Mouse (Mus musculus) intestine, embryonic 16.5 days (tissue): ENCODE results near the gene Aldh8a1. TPM values are rescaled to one million over a fixed set of nuclear protein-coding genes. Genes with fewer than 3 reads are reported as not detected.

Experiments
- ATAC-seq: fragments of 200-750 bp; cut with Nextera tagmentation; 2 replicates; pipeline ENCODE4 v1.8.0; 2017; ENCODE audit warnings: moderate TSS enrichment, moderate library complexity
- H3K27ac ChIP-seq: fragments of 300-500 bp; sonication (generic); 2 replicates; pipeline ENCODE4 v1.5.1; 2014; ENCODE audit warnings: mild to moderate bottlenecking, low read length
- H3K27me3 ChIP-seq: fragments of 300-500 bp; sonication (generic); replicated peaks from 2 replicates; pipeline ENCODE4 v1.6.1; 2014; ENCODE audit warnings: low read length, control low read depth, mixed read lengths; ENCODE audit not compliant: control insufficient read depth, insufficient read depth
- H3K36me3 ChIP-seq: fragments of 300-500 bp; sonication (generic); 2 replicates; pipeline ENCODE4 v1.6.1; 2014; ENCODE audit warnings: low read length, control low read depth; ENCODE audit not compliant: control insufficient read depth, insufficient read depth
- H3K4me1 ChIP-seq: fragments of 300-500 bp; sonication (generic); 2 replicates; pipeline ENCODE4 v1.6.1; 2014; ENCODE audit warnings: low read length, control low read depth, mixed read lengths; ENCODE audit not compliant: control insufficient read depth, insufficient read depth
- H3K4me2 ChIP-seq: fragments of 300-500 bp; sonication (generic); 2 replicates; pipeline ENCODE4 v1.6.1; 2014; ENCODE audit warnings: low read depth, low read length, control low read depth
- H3K4me3 ChIP-seq: fragments of 300-500 bp; sonication (generic); 2 replicates; pipeline ENCODE4 v1.5.1; 2014; ENCODE audit warnings: mild to moderate bottlenecking, low read length
- H3K9ac ChIP-seq: fragments of 300-500 bp; sonication (generic); 2 replicates; pipeline ENCODE4 v1.6.1; 2014; ENCODE audit warnings: low read depth, low read length
- H3K9me3 ChIP-seq: fragments of 300-500 bp; sonication (generic); 2 replicates; pipeline ENCODE4 v1.6.1; 2016; ENCODE audit warnings: low read length, control low read depth; ENCODE audit not compliant: control insufficient read depth
- WGBS: fragments of 180-500 bp; shearing (Covaris S2); extraction: QIAGEN DNeasy Blood & Tissue Kit; methylation state at CpG from one replicate; pipeline ENCODE4 v1.1.7; 2014; 5-methylcytosine and 5-hydroxymethylcytosine counted together
- polyA plus RNA-seq: library from polyadenylated mRNA; unstranded; fragments of >200 nt; fragmentation: Nextera tagmentation; extraction: Ambion mirVana; gene quantifications from 2 replicates; pipeline ENCODE4 v1.2.1, GENCODE M21; 2015

Aldh8a1 gene
- polyA plus RNA-seq, 1 experiment from 2014 or later = 1.1 TPM

DNA sequence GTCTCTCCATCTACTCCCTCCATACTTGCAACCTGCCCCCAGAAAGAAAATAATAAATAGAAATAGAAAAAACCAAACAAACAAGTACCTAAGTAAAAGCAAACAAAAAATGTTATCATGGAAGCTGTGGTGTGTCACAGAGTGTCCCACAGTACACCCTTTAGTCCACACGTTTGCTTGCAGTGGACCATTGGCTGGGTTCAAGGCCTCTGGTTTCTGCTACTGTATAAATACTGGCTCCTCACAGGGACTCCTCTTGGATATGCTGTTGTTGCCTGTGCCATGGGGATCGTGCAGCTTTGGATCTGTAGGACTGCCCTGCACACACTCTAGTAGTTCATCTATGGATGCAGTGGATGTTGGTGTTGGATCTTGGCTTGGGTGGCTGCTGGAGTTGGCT is 27.1 kb upstream of the Aldh8a1 start:
- Histone ChIP-seq H3K9me3 (no peaks in the 10 kb centered on the region), H3K4me2 (no peak overlapping the region), H3K27ac (no peak overlapping the region), H3K4me3 (no peak overlapping the region), H3K36me3 (peaks cover 9% of the 10 kb centered on the region), H3K4me1 (no peaks in the 10 kb centered on the region), H3K9ac (no peak overlapping the region), H3K27me3 (no peaks in the 10 kb centered on the region)
- no peak for ATAC-seq
- 91% methylated on average over 2 of the region's 2 CpGs for WGBS

DNA sequence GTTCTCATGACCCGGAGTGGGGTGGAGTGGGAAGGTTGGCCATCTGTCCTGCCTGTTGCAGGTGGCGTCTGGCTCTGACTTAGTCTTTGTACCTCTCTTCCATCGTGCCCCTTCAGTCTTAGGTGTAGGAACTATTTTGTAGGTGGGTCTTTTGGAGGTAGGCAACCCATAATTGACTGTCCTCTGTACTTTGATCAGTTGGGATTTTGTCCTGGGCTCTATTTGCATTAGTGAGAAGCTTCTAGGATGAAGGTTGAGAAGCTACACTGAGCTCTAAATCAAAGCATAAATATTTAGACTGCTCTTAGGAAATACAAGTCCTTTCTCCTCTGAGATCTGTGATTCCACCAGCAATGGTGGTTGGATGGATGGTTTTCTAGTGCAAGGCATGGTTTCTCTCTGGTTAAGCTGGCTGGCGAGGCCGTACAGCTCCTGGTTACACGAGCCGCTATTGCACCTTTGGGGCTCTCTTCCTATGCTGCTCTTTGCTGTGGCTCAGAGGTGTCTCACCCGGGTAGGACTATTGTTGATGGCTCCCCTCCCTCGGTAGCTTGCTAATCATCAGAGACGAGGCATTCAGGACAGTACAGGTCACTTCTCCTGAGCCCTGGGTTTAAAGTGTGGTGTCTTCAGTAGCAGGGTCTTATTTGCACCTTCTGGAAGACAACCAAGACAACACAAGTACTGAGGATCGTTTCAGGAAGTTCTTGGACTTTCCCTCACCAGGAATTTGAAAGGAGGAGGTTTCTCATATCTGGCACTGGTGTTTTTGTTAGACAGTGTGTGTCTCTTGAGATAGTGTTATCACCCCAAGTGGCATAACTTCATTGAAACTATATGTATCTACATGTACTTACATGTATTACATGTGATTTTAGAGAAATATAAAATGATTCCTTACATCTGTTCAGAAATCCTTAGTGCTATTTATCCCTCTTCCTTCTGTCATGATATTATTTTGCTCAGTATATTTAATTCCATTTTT is 26.3 kb upstream of the Aldh8a1 start:
- WGBS = 90% methylated on average over 11 of the region's 11 CpGs
- H3K36me3 ChIP-seq = peaks cover 9% of the 10 kb centered on the region; the same call in 1 of the 2 replicates

DNA sequence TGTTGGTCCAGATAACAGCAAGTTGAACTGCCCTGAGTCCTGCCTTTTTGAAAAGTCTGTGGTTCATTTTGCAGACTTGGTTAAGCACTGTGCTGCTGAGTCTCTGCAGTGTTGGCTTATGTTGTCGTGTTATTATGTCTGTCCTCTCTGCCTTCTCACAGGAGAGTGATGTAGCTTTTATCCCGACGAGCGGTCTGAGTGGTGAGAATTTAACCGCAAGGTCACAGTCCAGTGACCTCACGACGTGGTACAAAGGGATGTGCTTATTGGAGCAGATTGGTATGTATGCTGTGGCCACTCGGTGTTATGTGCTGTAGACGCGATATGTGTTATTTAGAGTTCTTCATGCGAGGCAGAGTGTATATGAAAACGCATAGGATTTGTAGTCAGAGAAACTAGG is 25.3 kb upstream of the Aldh8a1 start:
- Histone ChIP-seq H3K4me3 (no peak overlapping the region), H3K27ac (no peak overlapping the region), H3K27me3 (no peaks in the 10 kb centered on the region), H3K9ac (no peak overlapping the region), H3K4me1 (no peaks in the 10 kb centered on the region), H3K4me2 (no peak overlapping the region), H3K9me3 (no peaks in the 10 kb centered on the region), H3K36me3 (peaks cover 13% of the 10 kb centered on the region)
- ATAC-seq = no peak
- 83% methylated on average over 12 of the region's 12 CpGs for WGBS

More for the DNA sequence above, 26.3 kb upstream of the Aldh8a1 start:
- no peaks in the 10 kb centered on the region for H3K4me1 ChIP-seq
- no peak overlapping the region for H3K27ac ChIP-seq
- no peak for ATAC-seq
- H3K27me3 ChIP-seq = no peaks in the 10 kb centered on the region
- H3K4me3 ChIP-seq = no peak overlapping the region
- H3K9me3 ChIP-seq = no peaks in the 10 kb centered on the region
- no peak overlapping the region for H3K4me2 ChIP-seq
- H3K9ac ChIP-seq = no peak overlapping the region

DNA sequence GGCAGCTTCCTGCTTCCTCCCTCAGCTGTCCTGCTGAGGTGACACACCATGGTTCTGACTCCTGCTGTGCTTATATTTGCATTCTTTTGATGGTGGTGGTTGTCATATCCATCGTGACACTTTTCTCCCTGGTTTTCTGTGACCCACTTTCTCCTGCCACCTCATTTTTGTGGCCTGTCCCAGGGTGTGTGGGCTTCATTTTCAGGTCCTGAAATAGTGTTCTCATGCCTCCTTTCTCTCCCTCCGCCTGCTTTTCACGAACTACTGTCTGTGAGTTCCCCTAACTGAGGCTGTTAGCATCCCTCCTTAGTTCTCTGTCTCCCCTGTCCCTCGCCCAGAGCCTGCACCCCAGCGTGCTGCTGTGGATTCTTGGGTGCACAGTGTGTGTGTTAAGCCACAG is 23.2 kb upstream of the Aldh8a1 start:
- H3K36me3 ChIP-seq = peaks cover 8% of the 10 kb centered on the region
- no peaks in the 10 kb centered on the region for H3K9me3 ChIP-seq
- no peak overlapping the region for H3K27ac ChIP-seq
- 70% methylated on average over 5 of the region's 5 CpGs for WGBS
- no peak overlapping the region for H3K4me2 ChIP-seq
- H3K9ac ChIP-seq = no peak overlapping the region
- H3K27me3 ChIP-seq = no peaks in the 10 kb centered on the region
- H3K4me1 ChIP-seq = no peaks in the 10 kb centered on the region
- H3K4me3 ChIP-seq = no peak overlapping the region
- ATAC-seq = no peak

DNA sequence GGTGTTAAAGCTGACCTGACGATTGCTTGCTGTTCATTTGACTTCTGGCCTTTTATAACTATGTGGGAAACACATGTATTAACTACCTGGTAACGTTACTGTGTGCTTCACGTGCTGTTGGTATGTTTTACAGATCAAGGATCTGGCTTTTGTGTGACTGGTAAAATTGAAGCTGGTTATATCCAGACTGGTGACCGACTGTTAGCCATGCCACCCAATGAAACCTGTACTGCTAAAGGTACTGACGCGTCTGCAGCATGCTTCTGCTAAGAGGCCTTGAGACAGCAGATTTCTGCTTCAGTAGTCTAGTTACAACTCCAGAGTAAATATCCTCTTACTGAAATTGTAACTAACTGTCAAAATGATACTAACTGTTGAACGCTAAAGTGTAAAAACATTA is 22.6 kb upstream of the Aldh8a1 start:
- Histone ChIP-seq H3K4me1 (no peaks in the 10 kb centered on the region), H3K36me3 (peaks cover 8% of the 10 kb centered on the region), H3K9me3 (no peaks in the 10 kb centered on the region), H3K27me3 (no peaks in the 10 kb centered on the region), H3K27ac (no peak overlapping the region), H3K9ac (no peak overlapping the region), H3K4me3 (no peak overlapping the region), H3K4me2 (no peak overlapping the region)
- 90% methylated on average over 7 of the region's 7 CpGs for WGBS
- no peak for ATAC-seq

DNA sequence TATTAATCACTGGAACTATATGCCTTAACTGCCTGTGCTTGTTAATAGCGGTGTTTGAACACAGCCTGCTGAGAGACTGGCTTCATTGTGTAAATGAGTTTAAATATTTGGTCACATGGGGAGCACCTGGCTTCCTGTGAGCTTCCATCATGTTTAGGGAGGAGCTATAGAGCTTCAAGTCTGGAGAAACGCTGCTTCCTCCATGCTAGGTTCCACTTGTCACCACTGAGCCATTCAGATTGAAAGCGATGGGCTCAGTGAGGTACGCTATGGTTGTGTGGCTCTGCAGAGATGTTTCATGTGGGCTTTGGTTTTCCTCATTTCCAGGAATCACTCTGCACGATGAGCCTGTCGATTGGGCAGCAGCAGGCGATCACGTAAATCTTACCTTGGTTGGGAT is 19.1 kb upstream of the Aldh8a1 start:
- Histone ChIP-seq H3K27ac (no peak overlapping the region), H3K9ac (no peak overlapping the region), H3K4me1 (no peaks in the 10 kb centered on the region), H3K4me2 (no peak overlapping the region), H3K9me3 (no peaks in the 10 kb centered on the region), H3K27me3 (no peaks in the 10 kb centered on the region), H3K36me3 (peaks cover 7% of the 10 kb centered on the region), H3K4me3 (no peak overlapping the region)
- no peak for ATAC-seq
- WGBS = 94% methylated on average over 8 of the region's 8 CpGs

DNA sequence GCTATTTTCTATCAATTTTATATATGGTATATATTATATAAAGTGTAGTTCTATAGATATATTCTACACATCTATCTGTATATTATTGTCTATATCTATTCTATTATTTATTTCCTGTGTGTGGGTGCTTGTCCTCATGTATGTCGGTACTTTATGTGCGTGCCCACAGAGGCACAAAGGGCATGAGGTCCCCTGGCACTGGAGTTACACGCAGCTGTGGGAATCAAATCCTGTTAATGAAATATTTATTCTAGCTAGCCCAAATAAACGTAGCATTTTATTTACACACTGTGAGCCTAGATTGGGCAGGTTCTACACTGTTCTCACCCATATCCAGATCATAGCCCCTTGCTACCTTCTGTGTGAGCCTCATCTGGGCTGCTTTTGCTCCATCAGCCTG is 18.0 kb upstream of the Aldh8a1 start:
- Histone ChIP-seq H3K27me3 (no peaks in the 10 kb centered on the region), H3K4me1 (no peaks in the 10 kb centered on the region), H3K9ac (no peak overlapping the region), H3K36me3 (peaks cover 7% of the 10 kb centered on the region; the same call in 1 of the 2 replicates), H3K9me3 (no peaks in the 10 kb centered on the region), H3K4me2 (no peak overlapping the region), H3K27ac (no peak overlapping the region), H3K4me3 (no peak overlapping the region)
- no peak for ATAC-seq
- 86% methylated on average over 4 of the region's 4 CpGs for WGBS

DNA sequence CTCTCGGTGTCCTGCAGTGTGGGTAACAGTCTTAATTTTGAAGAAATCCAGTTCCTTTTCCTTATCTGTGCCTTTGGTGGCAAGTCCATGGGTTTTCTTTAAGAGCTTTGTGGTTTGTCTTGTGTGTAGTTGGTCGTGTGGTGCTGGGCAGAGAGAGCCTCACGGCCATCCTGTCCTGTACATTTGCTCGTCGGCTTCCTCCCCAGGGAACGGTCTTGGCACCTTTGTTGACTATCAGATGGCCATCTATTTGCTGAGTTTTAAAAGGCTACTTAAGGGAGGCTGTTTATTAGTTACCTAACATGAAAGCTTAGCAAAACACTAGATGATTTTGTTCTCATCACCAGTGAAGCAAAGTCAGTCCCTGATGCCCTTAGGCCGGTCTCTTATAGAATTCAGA is 15.2 kb upstream of the Aldh8a1 start:
- Histone ChIP-seq H3K4me3 (no peak overlapping the region), H3K9me3 (no peaks in the 10 kb centered on the region), H3K27me3 (no peaks in the 10 kb centered on the region), H3K4me2 (no peak overlapping the region), H3K27ac (no peak overlapping the region), H3K4me1 (no peaks in the 10 kb centered on the region), H3K36me3 (peaks cover 9% of the 10 kb centered on the region; the same call in 1 of the 2 replicates), H3K9ac (no peak overlapping the region)
- WGBS = 81% methylated on average over 7 of the region's 7 CpGs
- ATAC-seq = no peak

DNA sequence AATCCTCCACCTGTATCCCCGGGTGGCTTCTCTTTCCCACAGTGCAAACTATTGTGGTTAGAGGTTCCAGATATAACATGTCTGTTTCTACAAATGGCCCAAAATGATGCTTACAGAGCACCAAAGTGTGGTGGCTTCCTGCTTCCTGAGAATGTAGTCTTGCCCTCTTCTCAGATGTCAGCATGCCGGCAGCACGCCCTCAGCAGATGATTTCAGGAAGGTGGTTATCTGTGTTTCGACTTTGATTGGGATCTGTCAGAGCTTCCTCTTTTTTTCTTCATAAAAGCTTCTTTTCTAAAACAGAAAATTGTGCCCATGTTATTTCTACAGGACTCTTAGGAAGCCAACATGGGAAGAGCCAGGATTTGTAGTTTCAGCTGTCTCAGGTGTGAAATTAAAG is 13.8 kb upstream of the Aldh8a1 start:
- 88% methylated on average over 4 of the region's 4 CpGs for WGBS
- Histone ChIP-seq H3K36me3 (peaks cover 9% of the 10 kb centered on the region; the same call in 1 of the 2 replicates), H3K4me3 (no peak overlapping the region), H3K27me3 (no peaks in the 10 kb centered on the region), H3K27ac (no peak overlapping the region), H3K9ac (no peak overlapping the region), H3K9me3 (no peaks in the 10 kb centered on the region), H3K4me2 (no peak overlapping the region), H3K4me1 (no peaks in the 10 kb centered on the region)
- no peak for ATAC-seq
